Mouse (Mus musculus) frontal cortex, adult (tissue): Measurements from ENCODE around the gene Jakmip3.

Experiments
- ATAC-seq: cut with Nextera tagmentation; 2 replicates; pipeline ENCODE4 v1.9.2; 2017; ENCODE audit warnings: mild to moderate bottlenecking, moderate library complexity, mixed read lengths; ENCODE audit not compliant: low TSS enrichment

Gene Jakmip3

GRCm38 (mm10) chr7:138940612-138941461, at the start of gene Jakmip3:
Jakmip3 (plus strand) TSS chr7:138940730.
- peak; percentile 58 for ATAC-seq

- ATAC-seq, result no peak
Measured at GRCm38 (mm10) chr7:138898122-138898521, 42.4 kb upstream of the Jakmip3 start.

GRCm38 (mm10) chr7:138898743-138899142, 41.8 kb upstream of the Jakmip3 start:
- no peak for ATAC-seq

- no peak for ATAC-seq
Measured at GRCm38 (mm10) chr7:138903886-138904435, 36.6 kb upstream of the Jakmip3 start.

GRCm38 (mm10) chr7:138906441-138906840, 34.1 kb upstream of the Jakmip3 start:
- no peak for ATAC-seq

GRCm38 (mm10) chr7:138907043-138907442, 33.5 kb upstream of the Jakmip3 start:
- ATAC-seq, result peak; percentile 50

GRCm38 (mm10) chr7:138907976-138908375, 32.6 kb upstream of the Jakmip3 start:
- ATAC-seq, result no peak

- no peak; the same call in 1 of the 2 replicates for ATAC-seq
Measured at GRCm38 (mm10) chr7:138908768-138909276, 31.7 kb upstream of the Jakmip3 start.

- peak; percentile 63 for ATAC-seq
Measured at GRCm38 (mm10) chr7:138909277-138910192, 31.0 kb upstream of the Jakmip3 start, which contains the start of gene Bnip3. Bnip3 (minus strand) TSS chr7:138909519.

GRCm38 (mm10) chr7:138910193-138910562, 30.4 kb upstream of the Jakmip3 start:
- ATAC-seq, result peak; percentile 11; the same call in 1 of the 2 replicates

GRCm38 (mm10) chr7:138913616-138914015, 26.9 kb upstream of the Jakmip3 start:
- ATAC-seq, result no peak

GRCm38 (mm10) chr7:138919156-138919944, 21.2 kb upstream of the Jakmip3 start:
- peak; percentile 83 for ATAC-seq

GRCm38 (mm10) chr7:138921611-138922010, 18.9 kb upstream of the Jakmip3 start:
- ATAC-seq, result no peak

GRCm38 (mm10) chr7:138923756-138924425, 16.6 kb upstream of the Jakmip3 start:
- ATAC-seq, result 0 out of 2 replicates have a peak, but pooled peaks have one; percentile 35

GRCm38 (mm10) chr7:138928456-138928855, 12.1 kb upstream of the Jakmip3 start:
- ATAC-seq, result peak; percentile 38; the same call in 1 of the 2 replicates

GRCm38 (mm10) chr7:138934523-138934922, 6.0 kb upstream of the Jakmip3 start:
- no peak for ATAC-seq

GRCm38 (mm10) chr7:138938991-138939390, 1.5 kb upstream of the Jakmip3 start:
- no peak for ATAC-seq

GRCm38 (mm10) chr7:138940256-138940611, 296 bp upstream of the Jakmip3 start:
- peak; percentile 56; the same call in 1 of the 2 replicates for ATAC-seq

GRCm38 (mm10) chr7:138941571-138941970, 1.0 kb downstream of the Jakmip3 start:
- ATAC-seq, result peak; percentile 69

GRCm38 (mm10) chr7:138942301-138942700, 1.8 kb downstream of the Jakmip3 start:
- no peak for ATAC-seq
